Mouse (Mus musculus) liver, embryonic 14.5 days (tissue): ENCODE results near the gene Sit1.

Experiments
- CTCF ChIP-seq: IDR thresholded peaks from 2 replicates; pipeline ENCODE4 v1.5.1; 2016; ENCODE audit warnings: antibody characterized with exemption, low read depth, control low read depth
- EP300 ChIP-seq: IDR thresholded peaks from 2 replicates; pipeline ENCODE4 v1.6.1; 2016; ENCODE audit warnings: antibody characterized with exemption, low read depth

- TF ChIP-seq CTCF (no peak), EP300 (no peak)
Measured at GRCm38 (mm10) chr4:43480985-43481384, 2.5 kb downstream of the Sit1 start.
